Mouse (Mus musculus): ENCODE results near the gene Olfr1270.

DNA sequence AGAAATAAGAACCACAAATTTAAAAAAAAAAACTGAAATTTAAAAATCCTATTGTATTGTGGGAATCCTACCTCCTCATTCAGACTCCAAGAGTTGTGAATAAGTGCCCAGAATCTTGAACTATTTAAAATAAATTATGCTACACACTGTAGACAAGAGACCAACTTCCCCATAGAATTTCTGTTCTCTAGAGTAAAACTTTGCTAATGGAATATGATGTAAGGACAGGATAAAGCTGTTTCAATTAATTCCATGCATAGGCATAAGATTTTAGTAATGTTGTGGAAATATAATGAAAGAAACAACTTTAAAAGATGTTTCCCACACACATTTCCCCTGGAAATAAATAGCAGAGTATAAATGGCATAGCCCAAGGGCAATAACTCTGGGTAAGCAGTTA, 10.7 kb downstream of the Olfr1270 start, which contains the start of gene Olfr32:
- TF ChIP-seq POLR2A (IDR thresholded peaks at IDR 0.05; ENCODE audit: control insufficient read depth, low read depth, low read length) = no peak
- no peak for TF ChIP-seq CTCF (IDR thresholded peaks at IDR 0.05; ENCODE audit: control insufficient read depth, insufficient read depth, insufficient replicate concordance, low read depth, low read length)

All from testis, adult 2 months (tissue).